Mouse (Mus musculus): ENCODE measurements around the gene Psmd11. TPM values are rescaled to one million over a fixed set of nuclear protein-coding genes. Genes with fewer than 3 reads are reported as not detected.
"Not testable (repeated sequence)": the region's sequence is repeated elsewhere in the genome, so short reads cannot be mapped to it uniquely, and the experiment has no call there.

Gene Psmd11
- 72.2 and 73.9 TPM in 2 replicates for polyA plus RNA-seq (2012; rRNA removed)

- DNase-seq (ENCODE audit: extremely low spot score in 1 of 2, low spot score in 1 of 2), result peak; percentile 94 to 98
Measured at GRCm38 (mm10) chr11:80428381-80429008, at the start of gene Psmd11. Psmd11 (plus strand) TSS chr11:80428615.

GRCm38 (mm10) chr11:80379184-80379583 is 49.2 kb upstream of the Psmd11 start:
- DNase-seq (ENCODE audit: extremely low spot score in 1 of 2, low spot score in 1 of 2), result not testable (repeated sequence)

GRCm38 (mm10) chr11:80382626-80383018 is 45.8 kb upstream of the Psmd11 start:
- DNase-seq (ENCODE audit: extremely low spot score in 1 of 2, low spot score in 1 of 2), result peak in 1 of 2 experiments; percentile 38

GRCm38 (mm10) chr11:80383019-80383625 is 45.3 kb upstream of the Psmd11 start, which contains the start of gene Zfp207:
Zfp207 (plus strand) TSS chr11:80383279.
- DNase-seq (ENCODE audit: extremely low spot score in 1 of 2, low spot score in 1 of 2), result peak; percentile 94 to 99

- no peak for DNase-seq (ENCODE audit: extremely low spot score in 1 of 2, low spot score in 1 of 2)
Measured at GRCm38 (mm10) chr11:80383626-80384046, 44.8 kb upstream of the Psmd11 start.

- no peak for DNase-seq (ENCODE audit: extremely low spot score in 1 of 2, low spot score in 1 of 2)
Measured at GRCm38 (mm10) chr11:80384461-80384860, 44.0 kb upstream of the Psmd11 start.

GRCm38 (mm10) chr11:80385055-80385454 is 43.4 kb upstream of the Psmd11 start:
- no peak for DNase-seq (ENCODE audit: extremely low spot score in 1 of 2, low spot score in 1 of 2)

GRCm38 (mm10) chr11:80386790-80387189 is 41.6 kb upstream of the Psmd11 start:
- DNase-seq (ENCODE audit: extremely low spot score in 1 of 2, low spot score in 1 of 2), result no peak

- DNase-seq (ENCODE audit: extremely low spot score in 1 of 2, low spot score in 1 of 2), result no peak
Measured at GRCm38 (mm10) chr11:80389885-80390284, 38.5 kb upstream of the Psmd11 start.

- no peak for DNase-seq (ENCODE audit: extremely low spot score in 1 of 2, low spot score in 1 of 2)
Measured at GRCm38 (mm10) chr11:80391407-80392120, 36.9 kb upstream of the Psmd11 start.

- no peak for DNase-seq (ENCODE audit: extremely low spot score in 1 of 2, low spot score in 1 of 2)
Measured at GRCm38 (mm10) chr11:80395930-80396329, 32.5 kb upstream of the Psmd11 start.

- no peak for DNase-seq (ENCODE audit: extremely low spot score in 1 of 2, low spot score in 1 of 2)
Measured at GRCm38 (mm10) chr11:80396617-80397016, 31.8 kb upstream of the Psmd11 start.

- not testable (repeated sequence) for DNase-seq (ENCODE audit: extremely low spot score in 1 of 2, low spot score in 1 of 2)
Measured at GRCm38 (mm10) chr11:80407878-80408277, 20.5 kb upstream of the Psmd11 start.

- DNase-seq (ENCODE audit: extremely low spot score in 1 of 2, low spot score in 1 of 2), result no peak
Measured at GRCm38 (mm10) chr11:80410377-80410776, 18.0 kb upstream of the Psmd11 start.

- DNase-seq (ENCODE audit: extremely low spot score in 1 of 2, low spot score in 1 of 2), result no peak
Measured at GRCm38 (mm10) chr11:80417085-80417484, 11.3 kb upstream of the Psmd11 start.

- DNase-seq (ENCODE audit: extremely low spot score in 1 of 2, low spot score in 1 of 2), result no peak
Measured at GRCm38 (mm10) chr11:80419743-80420142, 8.7 kb upstream of the Psmd11 start.

GRCm38 (mm10) chr11:80420202-80420984 is 8.0 kb upstream of the Psmd11 start:
- no peak for DNase-seq (ENCODE audit: extremely low spot score in 1 of 2, low spot score in 1 of 2)

- DNase-seq (ENCODE audit: extremely low spot score in 1 of 2, low spot score in 1 of 2), result no peak
Measured at GRCm38 (mm10) chr11:80421421-80422047, 6.9 kb upstream of the Psmd11 start.

- DNase-seq (ENCODE audit: extremely low spot score in 1 of 2, low spot score in 1 of 2), result no peak
Measured at GRCm38 (mm10) chr11:80424691-80425090, 3.7 kb upstream of the Psmd11 start.

GRCm38 (mm10) chr11:80425247-80425778 is 3.1 kb upstream of the Psmd11 start:
- DNase-seq (ENCODE audit: extremely low spot score in 1 of 2, low spot score in 1 of 2), result no peak

Data from frontal cortex, adult 2 months (tissue).